Mouse (Mus musculus) heart, postnatal 0 days (tissue): ENCODE measurements around the gene Nt5c.

ENCODE experiments used
- CTCF ChIP-seq: IDR thresholded peaks from 2 replicates; pipeline ENCODE4 v1.5.1; 2016; ENCODE audit warnings: antibody characterized with exemption, control low read depth, low read depth
- EP300 ChIP-seq: IDR thresholded peaks from 2 replicates; pipeline ENCODE4 v1.6.1; 2016; ENCODE audit warnings: antibody characterized with exemption, low read depth

- TF ChIP-seq CTCF (no peak), EP300 (no peak)
Measured at GRCm38 (mm10) chr11:115475758-115476237, 15.9 kb downstream of the Nt5c start.
